7 mouse cellular contexts compared by ENCODE assay signal in the genomic region with DNA sequence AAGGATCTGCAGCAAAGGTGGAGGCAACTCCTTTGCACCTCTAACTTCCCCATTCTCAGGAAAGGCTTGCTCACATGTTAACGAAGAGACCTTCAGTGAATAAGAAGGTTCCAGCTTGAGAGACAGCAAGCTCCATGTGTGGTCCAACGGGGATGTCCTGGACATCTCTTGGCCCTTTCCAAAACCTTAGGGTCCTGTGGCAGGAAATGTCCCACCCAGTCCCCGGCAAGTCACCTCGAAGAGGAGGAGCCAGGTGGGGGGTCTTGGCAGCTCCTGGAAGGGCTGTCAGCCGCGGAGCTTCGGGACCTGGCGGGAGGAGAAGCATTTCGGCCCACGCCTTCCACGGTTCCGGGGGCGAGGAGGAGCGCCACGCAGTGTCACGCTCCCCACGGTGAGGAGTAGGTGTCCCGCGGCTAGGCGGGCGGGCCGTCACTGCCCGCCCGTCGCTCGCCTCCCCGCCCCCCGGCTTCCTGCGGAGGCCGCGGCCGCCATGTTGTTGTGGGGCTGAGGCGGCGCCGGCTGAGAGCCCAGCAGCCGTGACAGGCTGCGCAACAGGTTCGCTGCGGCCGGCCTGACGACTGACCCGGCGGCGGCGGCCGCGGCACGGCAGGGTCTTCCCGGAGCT. TPM values are rescaled to one million over a fixed set of nuclear protein-coding genes. Genes with fewer than 3 reads are reported as not detected.
DNase-seq lines count a peak whose midpoint lies in the region; ATAC-seq lines count a peak whose summit lies in the region.

A gene (plus strand): TSS at position 98 of the 625 bp plus-strand sequence.
A gene (minus strand): TSS at position 387 of the 625 bp plus-strand sequence.

- no peaks in the 10 kb centered on the region for H3K36me3 ChIP-seq in intestine, embryonic 15.5 days
- no peaks in the 10 kb centered on the region for H3K36me3 ChIP-seq in midbrain, embryonic 10.5 days

- H3K27ac ChIP-seq in intestine, embryonic 15.5 days = peak within 1 kb of the TSS; percentile 86
- H3K27ac ChIP-seq in midbrain, embryonic 10.5 days (replicated peaks) = peak within 1 kb of the TSS; percentile 89

- H3K4me2 ChIP-seq in intestine, embryonic 15.5 days (replicated peaks) = peak within 1 kb of the TSS; percentile 85

- H3K4me3 ChIP-seq in intestine, embryonic 15.5 days (replicated peaks) = peak within 1 kb of the TSS; percentile 96
- H3K4me3 ChIP-seq in midbrain, embryonic 10.5 days = peak within 1 kb of the TSS; percentile 82

- no peaks in the 10 kb centered on the region for H3K9me3 ChIP-seq in intestine, embryonic 15.5 days
- H3K9me3 ChIP-seq in midbrain, embryonic 10.5 days (replicated peaks) = no peaks in the 10 kb centered on the region

- intact Hi-C loops in gastrocnemius, postnatal 36 days (cut with DNase I) = no loop called here
- intact Hi-C loops in left cerebral cortex, postnatal 4 days (cut with DNase I) = no loop called here

- under 1% methylated on average over 45 of the region's 49 CpGs for WGBS in intestine, embryonic 15.5 days
- WGBS in midbrain, embryonic 10.5 days = under 1% methylated on average over 41 of the region's 49 CpGs

- H3K4me1 ChIP-seq in intestine, embryonic 15.5 days (replicated peaks) = peaks cover 5% of the 10 kb centered on the region; the same call in 1 of the 2 replicates
- H3K4me1 ChIP-seq in midbrain, embryonic 10.5 days = peaks cover 17% of the 10 kb centered on the region

- peak; percentile 92 for ATAC-seq in intestine, embryonic 15.5 days

- no peaks in the 10 kb centered on the region for H3K27me3 ChIP-seq in intestine, embryonic 15.5 days (replicated peaks)
- H3K27me3 ChIP-seq in midbrain, embryonic 10.5 days (ENCODE audit: low read depth, poor library complexity, severe bottlenecking) = peaks cover 22% of the 10 kb centered on the region

- peak; percentile 54 for DNase-seq in adrenal gland, adult 8-10 months
- DNase-seq in embryo, embryonic 11 days = peak; percentile 88
- peak; percentile 59 to 70 for DNase-seq in gastrocnemius, postnatal 36 days
- peak; percentile 64 for DNase-seq in left cerebral cortex, postnatal 4 days
- DNase-seq in midbrain, embryonic 10.5 days (ENCODE audit: low spot score) = peak; percentile 77
- DNase-seq in right cerebral cortex, postnatal 36 days (ENCODE audit: low spot score in 2 of 2) = peak; percentile 50 to 56

- peak within 1 kb of the TSS; percentile 88 for H3K9ac ChIP-seq in intestine, embryonic 15.5 days

RNA-seq across cellular contexts. Expression of the first gene that starts in this region (rescaled TPM):
- 10 to 100 TPM; 55.7 to 74.2 (median 67.1) TPM for total RNA-seq in adrenal gland, adult 8-10 months (2022)
- 10 to 100 TPM; 17.4 to 21.0 TPM for total RNA-seq in gastrocnemius, postnatal 36 days (2021)
- polyA plus RNA-seq in intestine, embryonic 15.5 days (2015; fragmentation: Nextera tagmentation; extraction: Ambion mirVana) = 38.3 and 39.6 TPM in 2 replicates
- 10 to 100 TPM; 48.7 to 49.5 TPM for total RNA-seq in left cerebral cortex, postnatal 4 days (2021)
- 12.3 and 13.3 TPM in 2 replicates for polyA plus RNA-seq in midbrain, embryonic 10.5 days (2016; fragmentation: Nextera tagmentation; extraction: Ambion mirVana)

RNA-seq across cellular contexts. Expression of the second gene that starts in this region (rescaled TPM):
- not detected for total RNA-seq in adrenal gland, adult 8-10 months (2022)
- total RNA-seq in gastrocnemius, postnatal 36 days (2021) = not detected
- polyA plus RNA-seq in intestine, embryonic 15.5 days (2015; fragmentation: Nextera tagmentation; extraction: Ambion mirVana) = not detected in 2 replicates
- not detected for total RNA-seq in left cerebral cortex, postnatal 4 days (2021)
- not detected in 2 replicates for polyA plus RNA-seq in midbrain, embryonic 10.5 days (2016; fragmentation: Nextera tagmentation; extraction: Ambion mirVana)

Comparison
In these comparisons a context has a peak if more than half of its experiments do, and no peak if none do; other contexts are left out.
1. Peak in every context shown above with its lines: DNase-seq, ATAC-seq, H3K4me3 ChIP-seq and H3K27ac ChIP-seq.